In the genomic region with DNA sequence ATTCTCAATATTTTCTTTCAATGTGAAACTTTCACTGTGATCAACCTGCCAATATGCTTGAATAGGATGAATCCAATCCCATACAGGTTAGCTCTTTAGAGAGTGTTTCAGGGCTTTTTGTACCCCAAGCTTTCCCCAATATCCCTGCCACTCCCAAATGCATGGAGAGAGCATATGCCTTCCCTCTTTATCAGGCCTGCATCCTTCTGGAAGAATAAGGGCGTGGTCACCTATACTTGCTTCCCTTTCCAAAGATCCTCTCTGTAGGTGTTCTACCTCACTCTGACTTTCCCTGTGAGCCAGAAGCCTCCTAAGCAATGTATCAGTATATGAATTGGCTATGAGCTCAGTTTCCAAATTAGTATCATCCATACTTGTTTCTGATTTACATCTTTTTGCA, we compare ENCODE assay signal across 10 mouse cellular contexts.
"Had no signal": no experiment of that assay in that cellular context is flagged by ENCODE, and none has a peak within 500 bp of the region (broad histone marks: within the 10 kb centered on the region; RNA-seq: fewer than 3 reads in every experiment).

No protein-coding gene starts in this region.

- H3K27ac ChIP-seq: layer of hippocampus, adult 2 months; limb, embryonic 13.5 days; liver, embryonic 14.5 days; midbrain, embryonic 12.5 days; neural tube, embryonic 12.5 days; stomach, postnatal 0 days had no signal

- H3K4me3 ChIP-seq: layer of hippocampus, adult 2 months; limb, embryonic 13.5 days; midbrain, embryonic 12.5 days; neural tube, embryonic 12.5 days had no signal

- DNase-seq: kidney, postnatal 10 days; kidney, postnatal 4 days; lung, adult 18-20 months; thymus, postnatal 14 days had no signal

- H3K27me3 ChIP-seq: limb, embryonic 13.5 days; midbrain, embryonic 12.5 days; neural tube, embryonic 12.5 days had no signal

- H3K4me2 ChIP-seq: limb, embryonic 13.5 days; midbrain, embryonic 12.5 days; neural tube, embryonic 12.5 days had no signal

- H3K4me1 ChIP-seq: limb, embryonic 13.5 days; midbrain, embryonic 12.5 days; neural tube, embryonic 12.5 days had no signal

- H3K36me3 ChIP-seq: limb, embryonic 13.5 days; midbrain, embryonic 12.5 days; neural tube, embryonic 12.5 days had no signal

- H3K9me3 ChIP-seq: limb, embryonic 13.5 days; midbrain, embryonic 12.5 days; neural tube, embryonic 12.5 days had no signal

- H3K9ac ChIP-seq: limb, embryonic 13.5 days; liver, embryonic 14.5 days; midbrain, embryonic 12.5 days; neural tube, embryonic 12.5 days had no signal
